Mouse (Mus musculus): Measurements from ENCODE around the gene Pou3f4. TPM values are rescaled to one million over a fixed set of nuclear protein-coding genes. Genes with fewer than 3 reads are reported as not detected.

Gene Pou3f4
- total and polyA plus RNA-seq, 3 experiments: not detected

GRCm38 (mm10) chrX:110810001-110810578 is 4.0 kb upstream of the Pou3f4 start:
- peaks cover 7 to 9% of the 10 kb centered on the region in 2 experiments for H3K4me1 ChIP-seq (ENCODE audit: control insufficient read depth in 1 of 2, insufficient read depth in 2 of 2, low read length in 2 of 2)
- H3K9ac ChIP-seq (ENCODE audit: control insufficient read depth, low read depth, low read length, poor library complexity, severe bottlenecking): no peak overlapping the region
- H3K79me2 ChIP-seq (ENCODE audit: control insufficient read depth, insufficient read depth, low read length, poor library complexity): no peaks in the 10 kb centered on the region
- no peaks in the 10 kb centered on the region for H3K27me3 ChIP-seq (ENCODE audit: control insufficient read depth in 1 of 2, insufficient read depth in 2 of 2, low read length in 2 of 2)
- no peak overlapping the region for H3K4me3 ChIP-seq (ENCODE audit: control insufficient read depth in 1 of 2, insufficient read depth in 1 of 2, low read depth in 2 of 2, low read length in 2 of 2)
- no peak for DNase-seq (ENCODE audit: low read depth, low spot score)
- TF ChIP-seq UBTF (IDR thresholded peaks at IDR 0.05; ENCODE audit: borderline replicate concordance, insufficient read depth, low read depth, low read length): no peak
- no peak overlapping the region for H3K27ac ChIP-seq (ENCODE audit: control insufficient read depth, low read depth, low read length)
- H3K36me3 ChIP-seq (ENCODE audit: control insufficient read depth in 1 of 2, insufficient read depth in 2 of 2, low read length in 2 of 2): peaks cover 0 to 13% of the 10 kb centered on the region in 2 experiments; a peak in 2 of 4 replicates
- H3K9me3 ChIP-seq (replicated peaks; ENCODE audit: insufficient read depth, low read length): no peaks in the 10 kb centered on the region

DNA sequence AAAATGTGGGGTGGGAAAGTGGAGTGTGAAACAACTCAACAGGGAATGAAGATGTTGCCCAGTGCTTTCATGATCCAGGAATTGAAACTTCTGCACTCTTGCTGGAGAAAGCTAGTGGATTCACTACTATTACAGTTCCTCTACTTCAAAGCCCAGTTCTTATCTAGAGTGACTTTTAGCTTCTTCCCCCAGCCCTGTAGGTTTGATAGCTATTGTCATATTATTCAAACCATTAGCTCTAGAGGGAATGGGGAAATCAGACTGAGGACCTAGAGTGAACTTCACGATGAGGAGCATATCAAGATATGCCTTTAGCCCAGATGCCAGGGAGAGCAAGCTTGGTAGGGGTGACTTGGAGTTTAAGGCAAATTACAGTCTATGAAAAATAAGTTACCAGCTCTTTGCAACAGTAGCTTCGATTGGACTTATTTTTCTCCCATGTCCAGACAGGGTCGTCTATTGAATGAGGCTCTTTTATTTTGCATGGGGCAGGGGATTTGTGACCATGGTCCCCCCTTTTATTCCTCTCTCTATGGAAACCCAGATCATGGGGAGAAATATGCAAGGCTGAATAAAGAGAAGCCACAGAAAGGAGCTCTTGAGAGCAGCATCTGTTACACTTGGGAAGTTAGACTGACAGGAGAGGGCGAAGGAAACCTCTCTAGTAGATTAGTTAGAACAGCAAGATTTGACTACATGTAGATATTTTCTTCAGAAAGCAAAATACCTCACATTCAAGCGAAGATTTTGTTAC is 3.1 kb upstream of the Pou3f4 start:
- H3K27me3 ChIP-seq (ENCODE audit: control insufficient read depth in 1 of 2, insufficient read depth in 2 of 2, low read length in 2 of 2): no peaks in the 10 kb centered on the region
- no peak for TF ChIP-seq TAL1 (IDR thresholded peaks at IDR 0.05; ENCODE audit: low read length)
- 0 out of 2 replicates have a peak, but pooled peaks have one; percentile 15 for TF ChIP-seq ETS1 (IDR thresholded peaks at IDR 0.05; ENCODE audit: low read depth, low read length)
- no peak; the same call in 1 of the 2 replicates for TF ChIP-seq RAD21 (IDR thresholded peaks at IDR 0.05; ENCODE audit: low read depth, low read length)
- TF ChIP-seq SMC3 (IDR thresholded peaks at IDR 0.05; ENCODE audit: low read depth, low read length): peak; percentile 26; the same call in 1 of the 2 replicates
- TF ChIP-seq USF1 (IDR thresholded peaks at IDR 0.05; ENCODE audit: low read depth, low read length): no peak
- peak; percentile 50 to 73 for TF ChIP-seq EP300 (IDR thresholded peaks at IDR 0.05; ENCODE audit: low read depth in 1 of 2, low read length in 2 of 2)
- TF ChIP-seq GATA1 (IDR thresholded peaks at IDR 0.05; ENCODE audit: low read depth, low read length): peak; percentile 67
- TF ChIP-seq ZC3H11A (IDR thresholded peaks at IDR 0.05; ENCODE audit: low read depth, low read length): 0 out of 2 replicates have a peak, but pooled peaks have one; percentile 13
- peak; percentile 42; the same call in 1 of the 2 replicates for TF ChIP-seq TCF12 (IDR thresholded peaks at IDR 0.05; ENCODE audit: low read depth, low read length)
- no peak for TF ChIP-seq MYC (IDR thresholded peaks at IDR 0.05; ENCODE audit: low read depth, low read length)
- no peak overlapping the region for H3K27ac ChIP-seq (ENCODE audit: control insufficient read depth, low read depth, low read length)
- DNase-seq (ENCODE audit: low read depth, low spot score): peak; percentile 66
- H3K9ac ChIP-seq (ENCODE audit: control insufficient read depth, low read depth, low read length, poor library complexity, severe bottlenecking): no peak overlapping the region
- H3K79me2 ChIP-seq (ENCODE audit: control insufficient read depth, insufficient read depth, low read length, poor library complexity): no peaks in the 10 kb centered on the region
- no peaks in the 10 kb centered on the region for H3K9me3 ChIP-seq (replicated peaks; ENCODE audit: insufficient read depth, low read length)
- peaks cover 0 to 13% of the 10 kb centered on the region in 2 experiments; a peak in 2 of 4 replicates for H3K36me3 ChIP-seq (ENCODE audit: control insufficient read depth in 1 of 2, insufficient read depth in 2 of 2, low read length in 2 of 2)
- no peak overlapping the region for H3K4me3 ChIP-seq (ENCODE audit: control insufficient read depth in 1 of 2, insufficient read depth in 1 of 2, low read depth in 2 of 2, low read length in 2 of 2)
- H3K4me1 ChIP-seq (ENCODE audit: control insufficient read depth in 1 of 2, insufficient read depth in 2 of 2, low read length in 2 of 2): peaks cover 7 to 9% of the 10 kb centered on the region in 2 experiments

- no peak for DNase-seq (ENCODE audit: low read depth, low spot score)
- no peak overlapping the region for H3K9ac ChIP-seq (ENCODE audit: control insufficient read depth, low read depth, low read length, poor library complexity, severe bottlenecking)
- no peak overlapping the region for H3K27ac ChIP-seq (ENCODE audit: control insufficient read depth, low read depth, low read length)
- H3K4me1 ChIP-seq (ENCODE audit: control insufficient read depth in 1 of 2, insufficient read depth in 2 of 2, low read length in 2 of 2): peaks cover 7 to 9% of the 10 kb centered on the region in 2 experiments
- H3K27me3 ChIP-seq (ENCODE audit: control insufficient read depth in 1 of 2, insufficient read depth in 2 of 2, low read length in 2 of 2): no peaks in the 10 kb centered on the region
- no peaks in the 10 kb centered on the region for H3K79me2 ChIP-seq (ENCODE audit: control insufficient read depth, insufficient read depth, low read length, poor library complexity)
- peaks cover 0 to 13% of the 10 kb centered on the region in 2 experiments; a peak in 2 of 4 replicates for H3K36me3 ChIP-seq (ENCODE audit: control insufficient read depth in 1 of 2, insufficient read depth in 2 of 2, low read length in 2 of 2)
- no peak overlapping the region for H3K4me3 ChIP-seq (ENCODE audit: control insufficient read depth in 1 of 2, insufficient read depth in 1 of 2, low read depth in 2 of 2, low read length in 2 of 2)
- TF ChIP-seq E2F4 (IDR thresholded peaks at IDR 0.05; ENCODE audit: borderline replicate concordance, low read depth, low read length) (no peak), RCOR1 (IDR thresholded peaks at IDR 0.05; ENCODE audit: low read depth, low read length) (no peak), GATA1 (IDR thresholded peaks at IDR 0.05; ENCODE audit: low read depth, low read length) (no peak), EP300 (IDR thresholded peaks at IDR 0.05; ENCODE audit: low read depth in 1 of 2, low read length in 2 of 2) (no peak), NELFE (IDR thresholded peaks at IDR 0.05; ENCODE audit: low read depth, low read length) (no peak), TAL1 (IDR thresholded peaks at IDR 0.05; ENCODE audit: low read length) (no peak), CHD1 (IDR thresholded peaks at IDR 0.05; ENCODE audit: low read depth, low read length) (no peak), ZNF384 (IDR thresholded peaks at IDR 0.05; ENCODE audit: low read depth, low read length) (no peak), USF2 (IDR thresholded peaks at IDR 0.05; ENCODE audit: borderline replicate concordance in 1 of 2, insufficient read depth in 1 of 2, low read depth in 1 of 2, low read length in 2 of 2) (no peak), NRF1 (IDR thresholded peaks at IDR 0.05; ENCODE audit: insufficient read depth, low read depth, low read length, poor library complexity, severe bottlenecking) (no peak), USF1 (IDR thresholded peaks at IDR 0.05; ENCODE audit: low read depth, low read length) (no peak), MYC (IDR thresholded peaks at IDR 0.05; ENCODE audit: low read depth, low read length) (no peak), JUND (IDR thresholded peaks at IDR 0.05; ENCODE audit: low read depth, low read length) (no peak), KAT2A (conservative IDR thresholded peaks at IDR 0.05; ENCODE audit: low read depth, low read length) (no peak), BHLHE40 (IDR thresholded peaks at IDR 0.05; ENCODE audit: borderline replicate concordance, low read depth, low read length) (no peak), ELF1 (IDR thresholded peaks at IDR 0.05; ENCODE audit: low read depth, low read length) (no peak)
- no peaks in the 10 kb centered on the region for H3K9me3 ChIP-seq (replicated peaks; ENCODE audit: insufficient read depth, low read length)
These were observed 2.0 kb upstream of the Pou3f4 start for GRCm38 (mm10) chrX:110812071-110812470.

Data from MEL (cell line).